Mouse (Mus musculus): ENCODE data around the gene Trp53rkb. TPM values are rescaled to one million over a fixed set of nuclear protein-coding genes. Genes with fewer than 3 reads are reported as not detected.

Trp53rkb gene
- total and polyA plus RNA-seq, 2 experiments from 2014 or later, result 3.9 to 6.2 TPM

DNA sequence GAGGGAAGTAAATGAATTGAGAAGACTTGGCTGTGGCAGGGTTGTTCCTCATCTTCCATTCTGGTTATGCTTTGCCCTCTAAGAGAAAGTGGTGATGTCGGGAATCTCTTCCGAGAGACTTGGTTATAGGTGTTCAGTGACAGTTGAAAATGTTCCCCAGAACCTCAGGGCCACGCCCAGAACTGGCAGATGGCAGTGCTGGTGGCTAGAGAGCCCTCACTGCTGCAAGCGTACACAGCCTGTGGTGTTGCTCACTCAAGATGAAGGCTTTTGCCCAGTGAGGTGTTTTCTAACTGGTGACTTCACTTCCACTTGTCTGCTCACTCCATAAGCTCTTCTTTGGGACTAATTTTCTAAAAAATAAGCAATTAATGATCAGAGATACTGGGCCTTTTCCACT lies 49.5 kb downstream of the Trp53rkb start:
- 88% methylated on average over 4 of the region's 4 CpGs for WGBS

More for the DNA sequence above, 49.5 kb downstream of the Trp53rkb start:
- Histone ChIP-seq H3K4me2 (ENCODE audit: low read depth, low read length) (no peak overlapping the region), H3K4me3 (ENCODE audit: low read depth, low read length) (no peak overlapping the region), H3K4me1 (ENCODE audit: control insufficient read depth, insufficient read depth) (no peaks in the 10 kb centered on the region), H3K9me3 (replicated peaks; ENCODE audit: control insufficient read depth, low read length) (no peaks in the 10 kb centered on the region), H3K27ac (ENCODE audit: low read depth) (no peak overlapping the region), H3K9ac (replicated peaks; ENCODE audit: low read depth, low read length) (no peak overlapping the region), H3K27me3 (ENCODE audit: control insufficient read depth, insufficient read depth, low read length) (no peaks in the 10 kb centered on the region), H3K36me3 (replicated peaks; ENCODE audit: control insufficient read depth, insufficient read depth, low read length) (peaks cover 77% of the 10 kb centered on the region)
- TF ChIP-seq CTCF (IDR thresholded peaks at IDR 0.05; ENCODE audit: low read depth) (no peak), EP300 (IDR thresholded peaks at IDR 0.05; ENCODE audit: low read depth) (no peak)
- no peak for ATAC-seq (ENCODE audit: insufficient read depth, low read depth)
- no peak for DNase-seq (ENCODE audit: low spot score)

Other genes with a start within 250 kb of the Trp53rkb start
- gene Prex1, start 78.7 kb upstream of the Trp53rkb start, total RNA-seq (2014; rRNA removed; ENCODE audit: low replicate concordance), result 6.2 and 12.2 TPM in 2 replicates
- gene Prex1, start 78.7 kb upstream of the Trp53rkb start, polyA plus RNA-seq (2015; fragmentation: Nextera tagmentation; extraction: Ambion mirVana), result 3.7 and 4.0 TPM in 2 replicates
- 15.4 and 15.5 TPM in 2 replicates for gene Arfgef2, start 13.1 kb downstream of the Trp53rkb start, total RNA-seq (2014; rRNA removed; ENCODE audit: low replicate concordance)
- gene Arfgef2, start 13.1 kb downstream of the Trp53rkb start, polyA plus RNA-seq (2015; fragmentation: Nextera tagmentation; extraction: Ambion mirVana), result 4.2 and 5.2 TPM in 2 replicates
- 62.5 and 64.2 TPM in 2 replicates for gene Cse1l, start 113.5 kb downstream of the Trp53rkb start, total RNA-seq (2014; rRNA removed; ENCODE audit: low replicate concordance)
- 38.8 and 41.2 TPM in 2 replicates for gene Cse1l, start 113.5 kb downstream of the Trp53rkb start, polyA plus RNA-seq (2015; fragmentation: Nextera tagmentation; extraction: Ambion mirVana)
- 9.5 and 23.9 TPM in 2 replicates for gene Stau1, start 203.8 kb downstream of the Trp53rkb start, total RNA-seq (2014; rRNA removed; ENCODE audit: low replicate concordance)
- gene Stau1, start 203.8 kb downstream of the Trp53rkb start, polyA plus RNA-seq (2015; fragmentation: Nextera tagmentation; extraction: Ambion mirVana), result 41.7 and 42.5 TPM in 2 replicates
- gene Ddx27, start 222.7 kb downstream of the Trp53rkb start, total RNA-seq (2014; rRNA removed; ENCODE audit: low replicate concordance), result 11.1 and 13.9 TPM in 2 replicates
- gene Ddx27, start 222.7 kb downstream of the Trp53rkb start, polyA plus RNA-seq (2015; fragmentation: Nextera tagmentation; extraction: Ambion mirVana), result 17.2 and 17.3 TPM in 2 replicates